Mouse (Mus musculus): Measurements from ENCODE around the gene Mrto4. TPM values are rescaled to one million over a fixed set of nuclear protein-coding genes. Genes with fewer than 3 reads are reported as not detected.

Gene Mrto4
- total and polyA plus RNA-seq, 3 experiments = 176 to 225 (median 195) TPM

DNA sequence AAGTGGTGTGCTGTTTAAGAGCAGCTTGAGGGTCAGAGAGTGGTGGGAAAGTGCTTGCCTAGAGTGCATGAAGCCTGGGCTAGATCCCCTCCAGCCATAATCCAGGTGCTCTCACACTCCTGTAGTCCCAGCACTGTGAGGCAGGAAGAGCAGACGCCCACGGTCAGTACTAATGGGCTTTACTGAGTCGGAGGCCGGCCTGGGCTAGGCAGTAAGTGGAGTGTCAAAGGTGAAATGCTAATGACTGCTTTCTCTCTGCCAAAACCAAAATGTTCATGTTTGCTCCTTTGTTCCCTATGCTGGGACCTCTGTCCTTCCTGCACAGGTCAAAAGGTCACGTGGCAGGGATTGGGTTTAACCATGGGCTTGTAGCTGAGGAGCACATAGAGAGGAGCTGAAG is 48.1 kb upstream of the Mrto4 start:
- no peaks in the 10 kb centered on the region for H3K79me2 ChIP-seq (replicated peaks; ENCODE audit: control insufficient read depth, extremely low read depth, insufficient read depth, poor library complexity, severe bottlenecking)
- no peak for TF ChIP-seq ETS1 (conservative IDR thresholded peaks at IDR 0.05; ENCODE audit: low read depth, low read length)
- in situ Hi-C loops (cut with MboI; ENCODE audit: low pct_ligation_motif_present, low pct_unique_long_range_greater_than_20kb, low sequenced_read_pairs) = no loop called here
- dilution Hi-C loops (cut with MboI; ENCODE audit: extremely low pct_ligation_motif_present, extremely low pct_unique_long_range_greater_than_20kb, low sequenced_read_pairs) = no loop called here
- DNase-seq (ENCODE audit: extremely low read depth) = no peak
- H3K4me2 ChIP-seq (ENCODE audit: insufficient read depth, low read depth, poor library complexity, severe bottlenecking) = no peak overlapping the region
- no peak overlapping the region for H3K9ac ChIP-seq (ENCODE audit: insufficient read depth, low read depth)
- H3K9me3 ChIP-seq (replicated peaks; ENCODE audit: low read length) = no peaks in the 10 kb centered on the region
- no peaks in the 10 kb centered on the region for H3K4me1 ChIP-seq (ENCODE audit: control insufficient read depth in 1 of 2, insufficient read depth in 2 of 2)
- H3K36me3 ChIP-seq (replicated peaks in 1 of 2; ENCODE audit: control insufficient read depth in 1 of 2, insufficient read depth in 1 of 2, low read length in 1 of 2) = peaks cover 84 to 97% of the 10 kb centered on the region in 2 experiments
- no peak overlapping the region for H3K4me3 ChIP-seq (replicated peaks in 1 of 3; ENCODE audit: low read depth in 2 of 3, low read length in 2 of 3, poor library complexity in 1 of 3)
- no peak overlapping the region for H3K27ac ChIP-seq (ENCODE audit: insufficient read depth, low read depth)
- no peaks in the 10 kb centered on the region for H3K27me3 ChIP-seq (replicated peaks)

DNA sequence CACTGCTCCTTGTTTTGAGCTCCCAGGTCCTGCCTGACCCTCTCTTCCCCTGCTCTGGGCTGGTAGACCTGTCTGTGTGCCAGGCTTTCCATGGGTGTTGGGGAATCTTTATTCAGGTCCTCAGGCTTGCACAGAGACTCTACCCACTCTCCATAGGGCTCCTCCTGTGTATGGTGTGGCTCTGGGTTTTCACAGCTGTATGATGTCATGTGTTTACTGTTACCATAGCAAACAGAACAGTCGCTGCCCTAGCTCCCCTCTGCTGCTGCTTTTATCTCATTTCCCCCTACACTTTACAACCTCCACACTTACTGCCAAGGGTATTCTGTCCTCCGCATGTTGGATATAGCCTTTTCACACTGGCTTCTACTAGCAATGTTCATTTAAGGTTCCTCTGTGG is 43.1 kb upstream of the Mrto4 start:
- H3K4me2 ChIP-seq (ENCODE audit: insufficient read depth, low read depth, poor library complexity, severe bottlenecking) = no peak overlapping the region
- no peak overlapping the region for H3K9ac ChIP-seq (ENCODE audit: insufficient read depth, low read depth)
- H3K9me3 ChIP-seq (replicated peaks; ENCODE audit: low read length) = no peaks in the 10 kb centered on the region
- in situ Hi-C loops (cut with MboI; ENCODE audit: low pct_ligation_motif_present, low pct_unique_long_range_greater_than_20kb, low sequenced_read_pairs) (no loop called here), dilution Hi-C loops (cut with MboI; ENCODE audit: extremely low pct_ligation_motif_present, extremely low pct_unique_long_range_greater_than_20kb, low sequenced_read_pairs) (no loop called here)
- H3K4me3 ChIP-seq (replicated peaks in 1 of 3; ENCODE audit: low read depth in 2 of 3, low read length in 2 of 3, poor library complexity in 1 of 3) = no peak overlapping the region
- H3K79me2 ChIP-seq (replicated peaks; ENCODE audit: control insufficient read depth, extremely low read depth, insufficient read depth, poor library complexity, severe bottlenecking) = no peaks in the 10 kb centered on the region; the same call in 1 of the 2 replicates
- H3K36me3 ChIP-seq (replicated peaks in 1 of 2; ENCODE audit: control insufficient read depth in 1 of 2, insufficient read depth in 1 of 2, low read length in 1 of 2) = peaks cover 88 to 96% of the 10 kb centered on the region in 2 experiments
- TF ChIP-seq MAX (IDR thresholded peaks at IDR 0.05; ENCODE audit: low read length) (no peak), MYC (IDR thresholded peaks at IDR 0.05; ENCODE audit: low read depth, low read length) (no peak), POLR2AphosphoS2 (IDR thresholded peaks at IDR 0.05; ENCODE audit: low read depth, low read length) (no peak), ETS1 (conservative IDR thresholded peaks at IDR 0.05; ENCODE audit: low read depth, low read length) (no peak), USF2 (conservative IDR thresholded peaks at IDR 0.05; ENCODE audit: low read depth, low read length) (no peak), TCF12 (IDR thresholded peaks at IDR 0.05; ENCODE audit: low read depth, low read length) (no peak), PAX5 (IDR thresholded peaks at IDR 0.05; ENCODE audit: low read length) (no peak), BHLHE40 (IDR thresholded peaks at IDR 0.05; ENCODE audit: low read depth, low read length) (no peak), SMC3 (IDR thresholded peaks at IDR 0.05; ENCODE audit: low read depth, low read length) (no peak), GABPA (IDR thresholded peaks at IDR 0.05; ENCODE audit: insufficient replicate concordance, low read depth, low read length) (no peak), ELF1 (IDR thresholded peaks at IDR 0.05; ENCODE audit: low read depth, low read length) (no peak), IRF4 (IDR thresholded peaks at IDR 0.05; ENCODE audit: low read depth, low read length) (no peak), HCFC1 (IDR thresholded peaks at IDR 0.05; ENCODE audit: low read depth, low read length) (no peak), UBTF (IDR thresholded peaks at IDR 0.05; ENCODE audit: low read depth, low read length) (no peak), MXI1 (IDR thresholded peaks at IDR 0.05; ENCODE audit: low read depth, low read length) (no peak), MEF2A (IDR thresholded peaks at IDR 0.05; ENCODE audit: borderline replicate concordance, low read depth, low read length) (no peak), NELFE (IDR thresholded peaks at IDR 0.05; ENCODE audit: low read depth, low read length) (no peak), MAFK (IDR thresholded peaks at IDR 0.05; ENCODE audit: insufficient replicate concordance, low read length) (no peak)
- H3K27ac ChIP-seq (ENCODE audit: insufficient read depth, low read depth) = no peak overlapping the region
- no peaks in the 10 kb centered on the region for H3K27me3 ChIP-seq (replicated peaks)
- no peak for DNase-seq (ENCODE audit: extremely low read depth)
- H3K4me1 ChIP-seq (ENCODE audit: control insufficient read depth in 1 of 2, insufficient read depth in 2 of 2) = no peaks in the 10 kb centered on the region
